Comparison of ENCODE assay signal across 8 mouse cellular contexts in the genomic region with DNA sequence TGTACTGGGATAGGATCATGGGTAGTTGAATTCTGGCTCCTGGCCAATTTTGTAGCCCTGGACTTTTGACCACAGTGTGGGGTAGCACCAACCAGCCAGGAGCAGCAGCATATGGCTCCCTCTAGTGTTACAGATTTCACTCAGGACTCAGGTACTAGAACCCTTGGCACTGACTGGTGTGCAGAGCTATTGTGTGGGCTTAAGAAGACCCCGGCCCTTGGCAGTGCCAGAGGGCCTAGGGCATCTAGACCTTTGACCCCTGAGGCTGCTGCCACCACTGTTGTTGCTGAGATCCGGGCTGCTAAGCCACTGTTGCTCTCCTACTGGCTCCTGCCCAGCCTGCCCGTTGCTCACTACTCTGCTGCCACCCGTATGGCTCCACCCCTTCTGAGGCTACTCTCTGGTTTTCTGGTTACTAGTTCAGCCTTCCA. TPM values are rescaled to one million over a fixed set of nuclear protein-coding genes. Genes with fewer than 3 reads are reported as not detected.
DNase-seq lines count a peak whose midpoint lies in the region; ATAC-seq and TF ChIP-seq lines count a peak whose summit lies in the region.

No protein-coding gene starts in this region.

- H3K36me3 ChIP-seq in midbrain, embryonic 13.5 days: 0 out of 2 replicates have a peak, but pooled peaks cover 3% of the 10 kb centered on the region

- no peak for DNase-seq in layer of hippocampus, adult 2 months (ENCODE audit: low spot score in 2 of 2)
- no peak for DNase-seq in layer of hippocampus, postnatal 25 days (ENCODE audit: extremely low spot score in 1 of 2, low spot score in 1 of 2)
- DNase-seq in adrenal gland, postnatal 36 days: peak; percentile 27 to 55
- peak; percentile 75 for DNase-seq in kidney, adult 18-20 months
- no peak for DNase-seq in embryo, embryonic 10.5 days (ENCODE audit: low spot score)
- no peak for DNase-seq in thymus, postnatal 36 days
- no peak for DNase-seq in spleen, postnatal 14 days (ENCODE audit: low spot score in 2 of 2)

- ATAC-seq in midbrain, embryonic 13.5 days: peak; percentile 67

- no peak overlapping the region for H3K4me3 ChIP-seq in layer of hippocampus, adult 2 months
- no peak overlapping the region for H3K4me3 ChIP-seq in midbrain, embryonic 13.5 days (replicated peaks)

- no peaks in the 10 kb centered on the region for H3K27me3 ChIP-seq in midbrain, embryonic 13.5 days

- peaks cover 5% of the 10 kb centered on the region; the same call in 1 of the 2 replicates for H3K9me3 ChIP-seq in midbrain, embryonic 13.5 days

- 79% methylated on average over 4 of the region's 4 CpGs for WGBS in midbrain, embryonic 13.5 days

- no peaks in the 10 kb centered on the region for H3K4me1 ChIP-seq in midbrain, embryonic 13.5 days (replicated peaks)

- TF ChIP-seq CTCF in layer of hippocampus, adult 2 months (conservative IDR thresholded peaks at IDR 0.05): peak; percentile 65

- H3K4me2 ChIP-seq in midbrain, embryonic 13.5 days (replicated peaks): no peak overlapping the region

- no peak overlapping the region for H3K9ac ChIP-seq in midbrain, embryonic 13.5 days (replicated peaks)

- H3K27ac ChIP-seq in layer of hippocampus, adult 2 months: no peak overlapping the region
- no peak overlapping the region for H3K27ac ChIP-seq in midbrain, embryonic 13.5 days

RNA-seq across cellular contexts. Expression of a gene that starts 54.1 kb away (rescaled TPM):
- 1 to 10 TPM; 3.6 to 6.1 TPM for total RNA-seq in layer of hippocampus, adult 2 months (2021)
- 1 to 10 TPM; 2.5 to 3.4 TPM for total RNA-seq in layer of hippocampus, postnatal 25 days (2021)
- total RNA-seq in adrenal gland, postnatal 36 days (2021): 1 to 10 TPM; 3.6 to 4.0 TPM
- 44.6 and 44.9 TPM in 2 replicates for polyA plus RNA-seq in midbrain, embryonic 13.5 days (2015; fragmentation: Nextera tagmentation; extraction: Ambion mirVana)

Comparison
In these comparisons a context has a peak if more than half of its experiments do, and no peak if none do; other contexts are left out.
1. DNase-seq: peak in adrenal gland, postnatal 36 days (2 of 2) and kidney, adult 18-20 months (single experiment); none in layer of hippocampus, adult 2 months (0 of 2), layer of hippocampus, postnatal 25 days (0 of 2), embryo, embryonic 10.5 days (single experiment), thymus, postnatal 36 days (0 of 2) and spleen, postnatal 14 days (0 of 2).